Mouse (Mus musculus): ENCODE data around the gene Krt12.

Krt12 gene

GRCm38 (mm10) chr11:99422159-99422558 lies at the start of gene Krt12:
Krt12 (minus strand) TSS chr11:99422259.
- DNase-seq: no peak

GRCm38 (mm10) chr11:99469228-99469627 lies 47.2 kb upstream of the Krt12 start:
- DNase-seq: no peak

- no peak for DNase-seq
These were observed 46.5 kb upstream of the Krt12 start for GRCm38 (mm10) chr11:99468566-99468965.

GRCm38 (mm10) chr11:99466316-99466715 lies 44.3 kb upstream of the Krt12 start:
- DNase-seq: no peak

GRCm38 (mm10) chr11:99464836-99465235 lies 42.8 kb upstream of the Krt12 start:
- peak; percentile 91 for DNase-seq

- DNase-seq: no peak
These were observed 41.1 kb upstream of the Krt12 start for GRCm38 (mm10) chr11:99463155-99463554.

GRCm38 (mm10) chr11:99461736-99462135 lies 39.7 kb upstream of the Krt12 start:
- DNase-seq: no peak

GRCm38 (mm10) chr11:99458887-99459286 lies 36.8 kb upstream of the Krt12 start:
- DNase-seq: no peak

- DNase-seq: no peak
These were observed 32.7 kb upstream of the Krt12 start for GRCm38 (mm10) chr11:99454759-99455158.

GRCm38 (mm10) chr11:99454044-99454443 lies 32.0 kb upstream of the Krt12 start:
- no peak for DNase-seq

- DNase-seq: no peak
These were observed 26.7 kb upstream of the Krt12 start for GRCm38 (mm10) chr11:99448769-99449168.

GRCm38 (mm10) chr11:99441220-99441619 lies 19.2 kb upstream of the Krt12 start:
- peak; percentile 8 for DNase-seq

- peak; percentile 73 for DNase-seq
These were observed 17.4 kb upstream of the Krt12 start for GRCm38 (mm10) chr11:99439465-99439864.

GRCm38 (mm10) chr11:99437972-99438371 lies 15.9 kb upstream of the Krt12 start, which contains the start of gene Krt20:
Krt20 (minus strand) TSS chr11:99438150.
- DNase-seq: peak; percentile 42

- no peak for DNase-seq
These were observed 14.6 kb upstream of the Krt12 start for GRCm38 (mm10) chr11:99436625-99437024.

GRCm38 (mm10) chr11:99430670-99431069 lies 8.6 kb upstream of the Krt12 start:
- no peak for DNase-seq

GRCm38 (mm10) chr11:99420586-99420985 lies 1.5 kb downstream of the Krt12 start:
- DNase-seq: no peak

- DNase-seq: no peak
These were observed 4.2 kb downstream of the Krt12 start for GRCm38 (mm10) chr11:99417819-99418218.

- DNase-seq: no peak
These were observed 5.2 kb downstream of the Krt12 start for GRCm38 (mm10) chr11:99416902-99417301.

- no peak for DNase-seq
These were observed 7.5 kb downstream of the Krt12 start for GRCm38 (mm10) chr11:99414463-99415147.

GRCm38 (mm10) chr11:99413247-99413646 lies 8.8 kb downstream of the Krt12 start:
- peak; percentile 33 for DNase-seq

GRCm38 (mm10) chr11:99406186-99406585 lies 15.9 kb downstream of the Krt12 start:
- peak; percentile 29 for DNase-seq

GRCm38 (mm10) chr11:99399956-99400549 lies 22.0 kb downstream of the Krt12 start:
- DNase-seq: peak; percentile 60

GRCm38 (mm10) chr11:99398832-99399231 lies 23.2 kb downstream of the Krt12 start:
- DNase-seq: peak; percentile 72

- peak; percentile 14 for DNase-seq
These were observed 24.0 kb downstream of the Krt12 start for GRCm38 (mm10) chr11:99398084-99398483.

Data from heart, adult 11 months (tissue).